Mouse (Mus musculus): ENCODE data around the gene Asna1. TPM values are rescaled to one million over a fixed set of nuclear protein-coding genes. Genes with fewer than 3 reads are reported as not detected.

The Asna1 gene
- polyA plus RNA-seq, 1 experiment from 2014 or later, result 129 TPM

DNA sequence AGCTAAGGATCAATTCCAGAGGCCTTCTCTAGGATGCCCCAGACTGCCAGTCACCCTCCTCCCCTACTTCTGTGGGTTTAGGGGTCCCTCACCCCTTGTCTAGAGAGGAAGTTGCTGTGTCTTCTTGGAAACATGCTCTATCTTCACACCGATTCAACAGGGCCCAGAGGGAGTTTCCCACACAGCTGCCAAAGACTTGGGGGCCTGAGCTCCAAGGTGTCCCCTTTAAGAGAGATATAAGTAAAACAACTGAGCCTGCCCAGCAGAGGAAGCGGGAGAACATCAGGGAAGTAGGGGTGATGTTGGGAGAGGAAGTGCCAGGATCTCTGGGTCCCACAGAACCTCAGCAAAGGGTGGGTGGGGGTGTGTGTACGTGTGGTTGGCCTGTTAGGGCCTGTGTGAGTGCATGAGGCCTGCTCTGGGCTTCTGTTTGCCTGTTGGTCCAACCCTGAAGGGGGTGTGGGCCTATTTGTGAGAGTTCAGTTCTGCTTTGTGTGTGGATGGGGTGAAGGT is 42.5 kb downstream of the Asna1 start:
- no peak overlapping the region for H3K4me2 ChIP-seq

DNA sequence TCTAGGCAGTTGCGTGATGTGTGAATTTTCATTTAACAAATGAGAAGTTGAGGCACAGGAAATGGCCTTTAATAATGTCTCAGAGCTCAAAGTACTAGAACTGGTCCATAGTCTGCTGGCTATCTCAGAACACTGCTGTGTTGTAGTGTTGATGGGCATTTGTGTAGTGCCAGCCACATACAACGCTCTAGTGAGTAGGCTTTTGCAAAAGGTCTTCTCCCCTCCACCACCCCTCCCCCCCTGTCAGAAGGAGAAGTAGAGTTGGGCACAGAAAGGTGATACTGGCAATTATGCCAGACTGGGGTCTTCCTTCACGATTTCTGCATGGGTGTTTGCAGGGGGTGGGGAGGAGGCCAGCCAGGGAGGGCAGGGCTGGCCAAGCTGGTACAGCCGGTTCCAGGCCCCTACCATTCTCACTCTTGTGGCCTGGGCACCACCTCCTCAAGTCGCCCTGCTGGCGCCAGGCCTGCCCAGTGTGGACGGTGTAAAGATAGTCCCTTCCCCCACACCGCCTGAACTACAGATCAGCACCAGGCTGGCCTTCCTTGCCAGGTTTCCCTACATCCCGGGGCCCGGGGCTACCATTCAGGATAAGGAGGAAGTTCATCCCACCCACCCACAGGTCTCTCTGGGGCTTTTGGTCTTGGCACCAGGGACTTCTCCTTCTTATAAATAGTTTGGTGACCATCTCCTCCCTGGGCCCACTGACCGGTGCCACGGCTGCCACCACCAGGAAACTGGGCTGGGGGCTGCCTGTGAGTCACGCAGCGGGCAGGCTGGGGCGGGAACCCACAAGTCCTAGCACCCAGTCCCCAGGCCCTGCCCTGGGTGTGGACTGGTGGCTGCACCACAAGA is 43.2 kb downstream of the Asna1 start:
- 84% methylated on average over 15 of the region's 15 CpGs for WGBS
- H3K27ac ChIP-seq (ENCODE audit: low read depth, low read length), result no peak overlapping the region
- H3K4me1 ChIP-seq (ENCODE audit: control insufficient read depth, insufficient read depth, low read length), result peaks cover 48% of the 10 kb centered on the region
- no peaks in the 10 kb centered on the region for H3K9me3 ChIP-seq (ENCODE audit: control insufficient read depth, low read length)
- peaks cover 43% of the 10 kb centered on the region for H3K27me3 ChIP-seq (ENCODE audit: control insufficient read depth, insufficient read depth, low read length)
- DNase-seq (ENCODE audit: low spot score, missing footprints) (peak; percentile 81), ATAC-seq (ENCODE audit: low FRiP score) (no peak)
- no peaks in the 10 kb centered on the region for H3K36me3 ChIP-seq (ENCODE audit: control insufficient read depth, insufficient read depth, low read length)
- no peak overlapping the region for H3K9ac ChIP-seq (ENCODE audit: low read length)
- H3K4me3 ChIP-seq (ENCODE audit: low read depth, low read length), result no peak overlapping the region
- no peak overlapping the region for H3K4me2 ChIP-seq

More for the DNA sequence above, 42.5 kb downstream of the Asna1 start:
- Histone ChIP-seq H3K36me3 (ENCODE audit: control insufficient read depth, insufficient read depth, low read length) (no peaks in the 10 kb centered on the region), H3K27me3 (ENCODE audit: control insufficient read depth, insufficient read depth, low read length) (peaks cover 36% of the 10 kb centered on the region), H3K27ac (ENCODE audit: low read depth, low read length) (no peak overlapping the region), H3K9me3 (ENCODE audit: control insufficient read depth, low read length) (no peaks in the 10 kb centered on the region), H3K4me1 (ENCODE audit: control insufficient read depth, insufficient read depth, low read length) (peaks cover 41% of the 10 kb centered on the region), H3K9ac (ENCODE audit: low read length) (no peak overlapping the region), H3K4me3 (ENCODE audit: low read depth, low read length) (no peak overlapping the region)
- ATAC-seq (ENCODE audit: low FRiP score) (no peak), DNase-seq (ENCODE audit: low spot score, missing footprints) (peak; percentile 61)
- 63% methylated on average over 3 of the region's 3 CpGs for WGBS

DNA sequence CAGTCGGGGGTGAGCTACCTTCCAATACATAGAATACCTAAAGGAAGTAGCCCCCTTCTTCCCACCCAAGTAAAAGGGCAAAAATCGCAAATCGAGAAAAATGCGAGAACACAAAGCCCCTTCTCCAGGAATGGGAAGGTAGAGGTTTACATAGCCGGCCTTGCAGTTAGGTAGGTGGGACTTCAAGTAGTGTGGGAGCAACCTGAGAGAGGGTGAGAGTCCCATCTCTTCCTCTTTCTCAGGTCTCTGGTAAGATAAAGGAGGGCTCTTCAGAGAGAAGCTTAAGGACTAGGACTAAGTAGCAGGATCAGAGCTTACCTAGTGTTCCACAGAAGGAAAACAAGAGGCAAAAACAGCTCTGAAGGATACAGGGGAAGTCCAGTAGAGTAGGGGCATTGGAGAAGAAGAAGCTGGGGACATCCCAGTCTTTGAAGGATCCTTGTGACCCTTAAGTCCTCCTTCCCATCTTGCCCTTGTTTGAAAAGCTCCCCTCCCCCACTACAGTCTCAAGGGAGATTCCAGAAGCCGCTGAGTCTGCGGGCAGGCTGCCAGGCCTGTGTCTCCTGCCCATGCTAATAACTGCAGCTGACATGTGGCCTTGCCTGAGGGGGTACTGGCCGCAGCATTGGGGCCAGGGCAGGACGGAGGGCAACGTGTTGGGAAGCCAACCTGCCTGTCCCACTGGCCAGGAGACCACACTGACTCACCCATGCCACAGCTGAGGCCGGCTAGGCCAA is 44.3 kb downstream of the Asna1 start:
- DNase-seq (ENCODE audit: low spot score, missing footprints), result peak; percentile 92
- ATAC-seq (ENCODE audit: low FRiP score), result no peak
- Histone ChIP-seq H3K27ac (ENCODE audit: low read depth, low read length) (no peak overlapping the region), H3K9ac (ENCODE audit: low read length) (no peak overlapping the region), H3K27me3 (ENCODE audit: control insufficient read depth, insufficient read depth, low read length) (peaks cover 38% of the 10 kb centered on the region), H3K9me3 (ENCODE audit: control insufficient read depth, low read length) (no peaks in the 10 kb centered on the region), H3K36me3 (ENCODE audit: control insufficient read depth, insufficient read depth, low read length) (no peaks in the 10 kb centered on the region), H3K4me1 (ENCODE audit: control insufficient read depth, insufficient read depth, low read length) (peaks cover 54% of the 10 kb centered on the region), H3K4me3 (ENCODE audit: low read depth, low read length) (no peak overlapping the region), H3K4me2 (no peak overlapping the region)
- 39% methylated on average over 11 of the region's 11 CpGs for WGBS

GRCm38 (mm10) chr8:84979599-84980421 is 45.3 kb downstream of the Asna1 start:
- Histone ChIP-seq H3K4me2 (peak overlapping the region; percentile 50), H3K9ac (ENCODE audit: low read length) (peak overlapping the region; percentile 43; the same call in 1 of the 2 replicates), H3K9me3 (ENCODE audit: control insufficient read depth, low read length) (no peaks in the 10 kb centered on the region), H3K4me3 (ENCODE audit: low read depth, low read length) (peak overlapping the region; percentile 25), H3K36me3 (ENCODE audit: control insufficient read depth, insufficient read depth, low read length) (no peaks in the 10 kb centered on the region), H3K4me1 (ENCODE audit: control insufficient read depth, insufficient read depth, low read length) (peaks cover 46% of the 10 kb centered on the region), H3K27me3 (ENCODE audit: control insufficient read depth, insufficient read depth, low read length) (peaks cover 38% of the 10 kb centered on the region), H3K27ac (ENCODE audit: low read depth, low read length) (no peak overlapping the region)
- DNase-seq (ENCODE audit: low spot score, missing footprints) (peak; percentile 98), ATAC-seq (ENCODE audit: low FRiP score) (peak; percentile 23; the same call in 1 of the 2 replicates)
- 1% methylated on average over 36 of the region's 42 CpGs for WGBS

DNA sequence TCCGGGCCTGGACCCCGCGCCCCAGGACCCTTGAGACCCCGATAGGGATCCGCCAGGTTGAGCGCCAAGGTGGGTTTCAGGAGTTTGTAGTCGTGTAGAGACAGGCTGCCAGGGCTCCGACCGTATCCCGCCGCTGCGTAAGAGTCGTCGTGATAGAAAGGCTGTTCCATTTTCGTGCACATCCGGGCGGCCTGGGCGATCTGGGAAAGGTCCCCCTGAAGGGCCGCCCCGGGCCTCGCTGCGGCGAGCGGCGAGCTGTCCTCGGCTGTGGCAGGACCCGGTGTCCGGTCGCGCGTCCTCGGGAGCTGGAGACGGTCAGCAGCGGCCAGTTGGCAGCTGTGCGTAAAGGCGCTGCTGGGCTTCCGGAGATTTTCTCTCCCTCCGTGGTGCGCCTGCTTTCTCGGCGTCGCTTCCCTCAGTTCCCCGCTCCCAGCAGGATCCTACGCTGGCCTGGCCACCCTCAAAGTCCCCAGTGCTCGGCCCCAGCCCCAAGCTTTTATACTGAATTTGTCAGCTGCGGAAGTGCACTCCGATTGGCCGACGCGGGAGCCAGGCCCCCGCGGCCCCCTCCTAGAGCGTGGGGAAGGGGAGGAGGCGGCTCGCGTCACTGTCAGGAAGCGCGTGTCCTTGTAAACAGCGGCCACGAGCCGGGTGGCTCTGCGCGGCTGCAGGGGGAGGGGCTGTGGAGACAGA is 46.7 kb downstream of the Asna1 start, which contains the start of gene Junb:
Gene Junb (minus strand): TSS at position 471 of the 693 bp plus-strand sequence.
- WGBS, result 1% methylated on average over 63 of the region's 63 CpGs
- no peaks in the 10 kb centered on the region for H3K36me3 ChIP-seq (ENCODE audit: control insufficient read depth, insufficient read depth, low read length)
- H3K9me3 ChIP-seq (ENCODE audit: control insufficient read depth, low read length), result no peaks in the 10 kb centered on the region
- peak within 1 kb of the TSS; percentile 53 for H3K9ac ChIP-seq (ENCODE audit: low read length)
- H3K4me2 ChIP-seq, result peak within 1 kb of the TSS; percentile 68
- peaks cover 43% of the 10 kb centered on the region for H3K4me1 ChIP-seq (ENCODE audit: control insufficient read depth, insufficient read depth, low read length)
- peak; percentile 97 for DNase-seq (ENCODE audit: low spot score, missing footprints)
- peaks cover 38% of the 10 kb centered on the region for H3K27me3 ChIP-seq (ENCODE audit: control insufficient read depth, insufficient read depth, low read length)
- peak within 1 kb of the TSS; percentile 41; the same call in 1 of the 2 replicates for H3K27ac ChIP-seq (ENCODE audit: low read depth, low read length)
- peak; percentile 49 for ATAC-seq (ENCODE audit: low FRiP score)
- peak within 1 kb of the TSS; percentile 33 for H3K4me3 ChIP-seq (ENCODE audit: low read depth, low read length)

DNA sequence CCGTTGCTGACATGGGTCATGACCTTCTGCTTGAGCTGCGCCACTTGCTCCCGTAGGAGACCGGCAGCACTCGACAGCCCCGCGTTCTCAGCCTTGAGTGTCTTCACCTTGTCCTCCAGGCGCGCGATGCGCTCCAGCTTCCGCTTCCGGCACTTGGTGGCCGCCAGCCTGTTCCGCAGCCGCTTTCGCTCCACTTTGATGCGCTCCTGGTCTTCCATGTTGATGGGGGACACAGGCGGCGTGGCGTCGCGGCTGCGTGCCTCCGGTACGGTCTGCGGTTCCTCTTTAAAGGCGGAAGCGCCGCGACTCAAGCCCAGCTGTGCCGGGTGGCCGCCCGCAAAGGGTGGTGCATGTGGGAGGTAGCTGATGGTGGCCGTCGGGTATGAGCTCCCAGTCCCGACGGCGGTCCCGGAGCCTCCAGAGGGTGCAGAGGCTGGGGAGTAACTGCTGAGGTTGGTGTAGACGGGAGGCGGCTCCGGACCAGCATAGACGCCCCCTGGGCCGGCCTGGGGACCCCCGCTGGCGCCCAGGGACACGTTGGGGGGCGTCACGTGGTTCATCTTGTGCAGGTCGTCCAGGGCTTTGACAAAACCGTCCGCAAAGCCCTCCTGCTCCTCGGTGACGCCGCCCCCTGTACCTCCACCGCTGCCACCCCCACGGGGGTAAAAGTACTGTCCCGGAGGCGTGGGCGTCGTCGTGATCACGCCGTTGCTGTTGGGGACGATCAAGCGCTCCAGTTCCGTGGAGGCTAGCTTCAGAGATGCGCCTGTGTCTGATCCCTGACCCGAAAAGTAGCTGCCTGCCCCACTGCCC is 47.4 kb downstream of the Asna1 start:
- WGBS, result 1% methylated on average over 70 of the region's 70 CpGs
- DNase-seq (ENCODE audit: low spot score, missing footprints) (peak; percentile 88), ATAC-seq (ENCODE audit: low FRiP score) (no peak)
- Histone ChIP-seq H3K27me3 (ENCODE audit: control insufficient read depth, insufficient read depth, low read length) (peaks cover 38% of the 10 kb centered on the region), H3K4me2 (peak overlapping the region; percentile 68), H3K4me1 (ENCODE audit: control insufficient read depth, insufficient read depth, low read length) (peaks cover 43% of the 10 kb centered on the region), H3K4me3 (ENCODE audit: low read depth, low read length) (peak overlapping the region; percentile 33), H3K9ac (ENCODE audit: low read length) (peak overlapping the region; percentile 53), H3K9me3 (ENCODE audit: control insufficient read depth, low read length) (no peaks in the 10 kb centered on the region), H3K27ac (ENCODE audit: low read depth, low read length) (no peak overlapping the region; the same call in 1 of the 2 replicates), H3K36me3 (ENCODE audit: control insufficient read depth, insufficient read depth, low read length) (no peaks in the 10 kb centered on the region)

GRCm38 (mm10) chr8:84976763-84977434 is 48.2 kb downstream of the Asna1 start:
- ATAC-seq (ENCODE audit: low FRiP score) (no peak), DNase-seq (ENCODE audit: low spot score, missing footprints) (no peak)
- Histone ChIP-seq H3K4me3 (ENCODE audit: low read depth, low read length) (peak overlapping the region; percentile 33), H3K27me3 (ENCODE audit: control insufficient read depth, insufficient read depth, low read length) (peaks cover 38% of the 10 kb centered on the region), H3K4me1 (ENCODE audit: control insufficient read depth, insufficient read depth, low read length) (peaks cover 43% of the 10 kb centered on the region), H3K9ac (ENCODE audit: low read length) (0 out of 2 replicates have a peak overlapping the region, but pooled peaks have one; percentile 36), H3K27ac (ENCODE audit: low read depth, low read length) (no peak overlapping the region), H3K9me3 (ENCODE audit: control insufficient read depth, low read length) (no peaks in the 10 kb centered on the region), H3K36me3 (ENCODE audit: control insufficient read depth, insufficient read depth, low read length) (no peaks in the 10 kb centered on the region), H3K4me2 (peak overlapping the region; percentile 68)
- WGBS, result 6% methylated on average over 25 of the region's 25 CpGs

All from midbrain, embryonic 11.5 days (tissue).